Mouse (Mus musculus) CH12.LX (cell line): ENCODE data around the gene Slc10a7.
"Not testable (repeated sequence)": the region's sequence is repeated elsewhere in the genome, so short reads cannot be mapped to it uniquely, and the experiment has no call there.

Source experiments
- CTCF ChIP-seq, 2 experiments: IDR thresholded peaks in 1 of 2; conservative IDR thresholded peaks in 1 of 2; 2 replicates each; pipeline ENCODE4 v1.5.1; 2011 to 2012; ENCODE audit warnings: low read depth in 2 of 2, low read length in 2 of 2, improper control_type of control experiment in 1 of 2, inconsistent platforms in 1 of 2, mild to moderate bottlenecking in 1 of 2, moderate library complexity in 1 of 2
- EP300 ChIP-seq: IDR thresholded peaks from 2 replicates; pipeline ENCODE4 v1.6.1; 2011; ENCODE audit warnings: low read length, improper control_type of control experiment
- POLR2A ChIP-seq: IDR thresholded peaks from 2 replicates; pipeline ENCODE4 v1.6.1; 2011; ENCODE audit warnings: low read depth, mild to moderate bottlenecking, improper control_type of control experiment, low read length
- SMC3 ChIP-seq: IDR thresholded peaks from 2 replicates; pipeline ENCODE4 v1.6.1; 2011; ENCODE audit warnings: low read depth, low read length, improper control_type of control experiment
- USF2 ChIP-seq: conservative IDR thresholded peaks from 2 replicates; pipeline ENCODE4 v1.6.1; 2011; ENCODE audit warnings: low read depth, low read length, improper control_type of control experiment
- ZNF384 ChIP-seq: IDR thresholded peaks from 2 replicates; pipeline ENCODE4 v1.6.1; 2012; ENCODE audit warnings: low read depth, low read length, improper control_type of control experiment, inconsistent platforms

- TF ChIP-seq ZNF384; POLR2A; CTCF (conservative IDR thresholded peaks at IDR 0.05 in 1 of 2, IDR thresholded peaks at IDR 0.05 in 1 of 2; ENCODE audit: low read depth in 2 of 2, low read length in 2 of 2); USF2; EP300; SMC3: not testable (repeated sequence)
Observed at GRCm38 (mm10) chr8:78545153-78545817, 36.1 kb downstream of the Slc10a7 start.
